Mouse (Mus musculus) liver, postnatal 0 days (tissue): Measurements from ENCODE around the gene Lrrc14b. TPM values are rescaled to one million over a fixed set of nuclear protein-coding genes. Genes with fewer than 3 reads are reported as not detected.

ENCODE experiments used
- ATAC-seq: fragments of 200-750 bp; cut with Nextera tagmentation; 2 replicates; pipeline ENCODE4 v1.8.0; 2017; ENCODE audit warnings: mild to moderate bottlenecking, moderate library complexity
- DNase-seq: peaks from one replicate; pipeline ENCODE4 v3.0.0-alpha.2; 2016
- H3K27ac ChIP-seq: fragments of 300-500 bp; sonication (generic); 2 replicates; pipeline ENCODE4 v1.5.1; 2014; ENCODE audit warnings: antibody characterized with exemption, moderate library complexity, mild to moderate bottlenecking, low read depth
- H3K27me3 ChIP-seq: fragments of 300-500 bp; sonication (generic); 2 replicates; pipeline ENCODE4 v1.6.1; 2014; ENCODE audit warnings: low read length, control low read depth, mixed read lengths; ENCODE audit not compliant: insufficient read depth
- H3K36me3 ChIP-seq: fragments of 300-500 bp; sonication (generic); replicated peaks from 2 replicates; pipeline ENCODE4 v1.6.1; 2014; ENCODE audit warnings: mild to moderate bottlenecking, control low read depth, low read length, moderate library complexity, mixed read lengths; ENCODE audit not compliant: insufficient read depth
- H3K4me1 ChIP-seq: fragments of 300-500 bp; sonication (generic); 2 replicates; pipeline ENCODE4 v1.6.1; 2014; ENCODE audit warnings: antibody characterized with exemption, mild to moderate bottlenecking, control low read depth; ENCODE audit not compliant: insufficient read depth
- H3K4me2 ChIP-seq: fragments of 300-500 bp; sonication (generic); 2 replicates; pipeline ENCODE4 v1.6.1; 2014; ENCODE audit warnings: low read depth, mild to moderate bottlenecking, low read length, moderate library complexity, mixed read lengths
- H3K4me3 ChIP-seq: fragments of 300-500 bp; sonication (generic); 2 replicates; pipeline ENCODE4 v1.5.1; 2014; ENCODE audit warnings: low read depth, low read length
- H3K9ac ChIP-seq: fragments of 300-500 bp; sonication (generic); replicated peaks from 2 replicates; pipeline ENCODE4 v1.6.1; 2014; ENCODE audit warnings: mild to moderate bottlenecking, moderate library complexity
- H3K9me3 ChIP-seq: fragments of 300-500 bp; sonication (generic); 2 replicates; pipeline ENCODE4 v1.6.1; 2016; ENCODE audit warnings: mild to moderate bottlenecking, control low read depth, low read length, mixed read lengths
- CTCF ChIP-seq: sonication (generic); IDR thresholded peaks from 2 replicates; pipeline ENCODE4 v1.5.1; 2016; ENCODE audit warnings: antibody characterized with exemption, low read depth
- EP300 ChIP-seq: IDR thresholded peaks from 2 replicates; pipeline ENCODE4 v1.6.1; 2016; ENCODE audit warnings: antibody characterized with exemption, low read depth, mild to moderate bottlenecking
- WGBS: fragments of 180-500 bp; shearing (Covaris S2); extraction: QIAGEN DNeasy Blood & Tissue Kit; methylation state at CpG from one replicate; pipeline ENCODE4 v1.1.7; 2014; ENCODE audit not compliant: insufficient replicate concordance; 5-methylcytosine and 5-hydroxymethylcytosine counted together
- polyA plus RNA-seq: library from polyadenylated mRNA; unstranded; fragments of >200 nt; fragmentation: Nextera tagmentation; extraction: Ambion mirVana; gene quantifications from 2 replicates; pipeline ENCODE4 v1.2.1, GENCODE M21; 2015

Lrrc14b gene
- not detected in 2 replicates for polyA plus RNA-seq

DNA sequence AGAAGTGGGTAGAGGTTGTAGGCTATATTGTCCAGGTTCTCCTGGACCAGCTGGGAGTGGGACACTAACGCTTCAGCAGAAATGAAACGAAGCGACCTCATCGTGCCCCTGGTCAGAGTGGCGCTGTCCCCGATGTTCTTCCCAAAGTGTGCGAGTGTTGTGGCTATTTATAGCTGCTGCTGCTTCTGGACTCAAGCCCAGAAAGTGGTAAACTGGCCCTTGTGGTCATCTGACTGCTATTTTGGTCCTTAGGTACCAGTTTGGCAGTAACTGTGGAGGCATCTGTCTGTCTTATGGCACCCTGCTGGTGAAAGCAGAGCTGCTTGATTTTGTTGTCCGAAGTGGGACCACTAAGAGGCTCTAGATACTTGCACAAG is at the start of gene Lrrc14b:
Gene Lrrc14b (minus strand): TSS at position 147 of the 377 bp plus-strand sequence.
- no peaks in the 10 kb centered on the region; the same call in 1 of the 2 replicates for H3K4me1 ChIP-seq
- H3K4me3 ChIP-seq, result no peak within 1 kb of the TSS
- peak within 1 kb of the TSS; percentile 10; the same call in 1 of the 2 replicates for H3K4me2 ChIP-seq
- TF ChIP-seq CTCF, result no peak; the same call in 1 of the 2 replicates
- TF ChIP-seq EP300, result no peak
- no peak within 1 kb of the TSS for H3K9ac ChIP-seq
- ATAC-seq (peak; percentile 31), DNase-seq (no peak)
- 45% methylated on average over 8 of the region's 8 CpGs for WGBS
- H3K27me3 ChIP-seq, result no peaks in the 10 kb centered on the region
- no peak within 1 kb of the TSS for H3K27ac ChIP-seq
- H3K9me3 ChIP-seq, result no peaks in the 10 kb centered on the region
- peaks cover 14% of the 10 kb centered on the region for H3K36me3 ChIP-seq

DNA sequence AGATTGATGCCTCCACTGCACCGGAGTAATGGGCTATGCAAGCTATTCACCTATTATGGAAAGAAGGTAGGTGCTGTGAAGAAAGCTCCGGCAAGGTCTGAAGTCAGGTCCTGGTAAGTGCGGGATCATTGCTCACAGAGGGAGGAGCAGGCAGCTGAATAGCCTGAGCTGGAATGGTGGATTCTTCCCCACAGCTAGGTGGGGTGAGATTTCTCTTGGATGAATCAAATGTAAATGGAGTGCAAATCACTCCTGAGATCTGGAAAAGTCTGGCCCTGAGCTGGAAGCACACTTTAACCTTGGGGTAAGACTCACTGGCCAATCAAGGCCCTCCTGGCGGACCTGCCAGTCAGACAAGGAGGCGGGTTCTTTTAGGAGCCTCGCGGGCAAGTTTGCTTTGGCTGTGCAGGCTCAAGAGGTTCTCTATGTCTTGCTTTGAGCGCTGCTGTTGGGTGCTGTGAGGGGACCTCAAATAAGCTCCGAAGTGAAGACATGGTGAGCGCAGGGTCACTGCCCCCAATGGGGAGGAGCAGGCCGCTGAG is 35.6 kb upstream of the Lrrc14b start, which contains the start of gene Ftl1-ps1:
Gene Ftl1-ps1 (plus strand): TSS at position 397 of the 542 bp plus-strand sequence.
- H3K4me2 ChIP-seq, result peak within 1 kb of the TSS; percentile 7; the same call in 1 of the 2 replicates
- WGBS, result 24% methylated on average over 11 of the region's 11 CpGs

DNA sequence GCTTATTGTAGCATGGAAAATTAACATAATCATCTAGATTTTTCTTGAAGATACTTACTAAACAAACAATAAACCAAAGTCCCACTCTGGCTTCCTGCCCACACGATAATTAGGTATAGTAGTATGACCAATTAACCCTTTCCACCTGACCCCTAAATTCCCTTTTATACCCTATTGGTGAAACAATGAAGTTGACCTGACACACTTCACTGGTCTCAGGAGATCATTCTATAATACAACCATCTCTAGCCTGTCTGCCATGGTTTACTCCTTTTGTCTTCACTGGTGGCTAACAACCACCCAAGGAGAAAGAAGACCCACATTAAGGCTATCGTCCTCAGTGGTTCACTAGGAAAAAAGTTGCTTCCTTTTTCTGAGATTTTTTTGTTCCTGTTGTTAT is 27.4 kb upstream of the Lrrc14b start:
- H3K9me3 ChIP-seq, result no peaks in the 10 kb centered on the region
- no peak overlapping the region for H3K4me2 ChIP-seq
- WGBS, result 59% methylated on average over 2 of the region's 2 CpGs
- TF ChIP-seq EP300, result no peak
- TF ChIP-seq CTCF, result no peak
- no peaks in the 10 kb centered on the region for H3K36me3 ChIP-seq
- no peak overlapping the region for H3K4me3 ChIP-seq
- DNase-seq, result no peak
- peaks cover 8% of the 10 kb centered on the region; the same call in 1 of the 2 replicates for H3K4me1 ChIP-seq
- H3K9ac ChIP-seq, result no peak overlapping the region
- H3K27ac ChIP-seq, result no peak overlapping the region
- no peak for ATAC-seq
- H3K27me3 ChIP-seq, result no peaks in the 10 kb centered on the region

More for the DNA sequence above, 35.6 kb upstream of the Lrrc14b start, which contains the start of gene Ftl1-ps1:
- H3K27ac ChIP-seq, result no peak within 1 kb of the TSS
- no peaks in the 10 kb centered on the region for H3K4me1 ChIP-seq
- ATAC-seq, result no peak
- H3K9me3 ChIP-seq, result no peaks in the 10 kb centered on the region
- no peak for DNase-seq
- no peak within 1 kb of the TSS for H3K9ac ChIP-seq
- H3K36me3 ChIP-seq, result no peaks in the 10 kb centered on the region
- no peak within 1 kb of the TSS for H3K4me3 ChIP-seq
- TF ChIP-seq CTCF, result no peak
- no peaks in the 10 kb centered on the region for H3K27me3 ChIP-seq

DNA sequence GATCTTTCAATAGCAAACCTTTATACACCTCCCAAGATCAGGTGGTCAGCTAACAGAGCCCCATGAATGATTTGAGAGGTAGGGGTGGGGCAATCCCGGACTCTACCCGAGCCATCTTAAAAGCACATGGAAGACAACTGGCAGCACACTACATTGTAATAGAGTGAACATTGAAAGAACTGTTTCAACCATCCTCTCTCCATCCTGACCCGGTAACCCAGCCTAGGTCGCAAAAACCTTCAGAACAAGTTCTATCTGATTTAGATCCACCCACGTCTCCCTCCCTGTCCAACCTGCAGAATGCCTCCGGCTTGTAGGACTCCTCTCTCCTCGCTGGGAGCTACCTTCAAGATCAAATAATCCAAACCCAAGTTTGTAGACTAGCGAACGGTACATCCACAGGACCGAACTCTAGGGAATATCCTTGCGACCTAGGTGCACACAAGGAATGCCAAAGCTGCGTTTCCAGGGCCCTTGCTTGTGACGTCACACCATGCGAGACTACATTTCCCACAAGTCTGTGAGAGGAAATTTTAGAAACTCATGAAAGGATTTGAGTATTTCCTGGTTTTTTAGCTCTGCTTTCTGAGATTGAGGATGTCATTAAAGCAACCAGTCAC is 26.7 kb upstream of the Lrrc14b start, which contains the start of gene Zfp72:
Gene Zfp72 (minus strand): TSS at position 466 of the 620 bp plus-strand sequence.
- Histone ChIP-seq H3K27me3 (no peaks in the 10 kb centered on the region), H3K9me3 (no peaks in the 10 kb centered on the region), H3K27ac (no peak within 1 kb of the TSS), H3K9ac (peak within 1 kb of the TSS; percentile 61), H3K36me3 (no peaks in the 10 kb centered on the region), H3K4me1 (peaks cover 8% of the 10 kb centered on the region; the same call in 1 of the 2 replicates), H3K4me3 (peak within 1 kb of the TSS; percentile 68), H3K4me2 (peak within 1 kb of the TSS; percentile 79)
- no peak for TF ChIP-seq CTCF
- TF ChIP-seq EP300, result no peak
- 3% methylated on average over 14 of the region's 14 CpGs for WGBS
- peak; percentile 86 for ATAC-seq
- DNase-seq, result peak; percentile 66

DNA sequence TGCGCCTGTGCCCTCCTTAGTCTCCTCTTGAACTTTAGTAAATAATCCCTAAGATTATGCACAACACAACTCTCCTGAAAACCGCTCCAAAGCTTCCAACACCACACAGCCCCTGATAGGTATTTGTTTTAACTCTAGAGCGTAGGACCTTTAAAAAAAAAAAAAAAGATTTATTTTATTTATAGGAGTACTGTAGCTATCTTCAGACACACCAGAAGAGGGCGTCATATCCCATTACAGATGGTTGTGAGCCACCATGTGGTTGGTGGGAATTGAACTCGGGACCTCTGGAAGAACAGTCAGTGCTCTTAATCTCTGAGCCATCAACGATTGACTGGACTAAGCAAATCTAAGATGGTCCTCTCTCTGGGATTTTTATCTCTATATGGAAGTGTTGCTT is 25.9 kb upstream of the Lrrc14b start:
- ATAC-seq (no peak), DNase-seq (no peak)
- Histone ChIP-seq H3K4me1 (peaks cover 8% of the 10 kb centered on the region; the same call in 1 of the 2 replicates), H3K9ac (no peak overlapping the region), H3K27me3 (no peaks in the 10 kb centered on the region), H3K9me3 (no peaks in the 10 kb centered on the region), H3K4me2 (peak overlapping the region; percentile 79), H3K36me3 (no peaks in the 10 kb centered on the region), H3K4me3 (peak overlapping the region; percentile 68; the same call in 1 of the 2 replicates), H3K27ac (no peak overlapping the region)
- WGBS, result 63% methylated on average over 6 of the region's 6 CpGs
- TF ChIP-seq EP300 (no peak), CTCF (peak; percentile 11; the same call in 1 of the 2 replicates)

GRCm38 (mm10) chr13:74382289-74382688 is 18.5 kb upstream of the Lrrc14b start:
- H3K4me2 ChIP-seq, result no peak overlapping the region
- no peak for ATAC-seq
- no peaks in the 10 kb centered on the region for H3K9me3 ChIP-seq

More at GRCm38 (mm10) chr13:74382289-74382688, 18.5 kb upstream of the Lrrc14b start:
- Histone ChIP-seq H3K27me3 (no peaks in the 10 kb centered on the region), H3K27ac (no peak overlapping the region), H3K36me3 (no peaks in the 10 kb centered on the region), H3K4me1 (no peaks in the 10 kb centered on the region), H3K4me3 (no peak overlapping the region), H3K9ac (no peak overlapping the region)
- WGBS, result 75% methylated on average over 3 of the region's 3 CpGs
- TF ChIP-seq EP300, result no peak
- no peak for TF ChIP-seq CTCF
- no peak for DNase-seq
